Mouse (Mus musculus) adrenal gland, adult 8-10 months (tissue): ENCODE measurements around the gene Prpf8. TPM values are rescaled to one million over a fixed set of nuclear protein-coding genes. Genes with fewer than 3 reads are reported as not detected.

Experiments
- DNase-seq: peaks from one replicate; pipeline ENCODE4 v3.0.0; 2022
- total RNA-seq, 4 experiments: library from RNA; stranded (reverse); gene quantifications; 2 replicates each; pipeline ENCODE4 v1.2.4; 2022

The Prpf8 gene
- total RNA-seq, 4 experiments from 2014 or later: 155 to 170 (median 167) TPM

GRCm38 (mm10) chr11:75459751-75460102, 26.9 kb upstream of the Prpf8 start:
- no peak for DNase-seq

- peak; percentile 93 for DNase-seq
Measured at GRCm38 (mm10) chr11:75460103-75460843, 26.3 kb upstream of the Prpf8 start.

- DNase-seq: peak; percentile 100
Measured at GRCm38 (mm10) chr11:75460844-75461742, 25.5 kb upstream of the Prpf8 start, which contains the start of gene Tlcd2. Gene Tlcd2 (plus strand): TSS chr11:75461715.

- no peak for DNase-seq
Measured at GRCm38 (mm10) chr11:75461743-75462252, 24.8 kb upstream of the Prpf8 start.

- peak; percentile 93 for DNase-seq
Measured at GRCm38 (mm10) chr11:75462253-75462783, 24.3 kb upstream of the Prpf8 start.

GRCm38 (mm10) chr11:75462865-75463336, 23.7 kb upstream of the Prpf8 start:
- DNase-seq: peak; percentile 95

- DNase-seq: no peak
Measured at GRCm38 (mm10) chr11:75463624-75464023, 23.0 kb upstream of the Prpf8 start.

- DNase-seq: no peak
Measured at GRCm38 (mm10) chr11:75464417-75464816, 22.2 kb upstream of the Prpf8 start.

- no peak for DNase-seq
Measured at GRCm38 (mm10) chr11:75465051-75465450, 21.6 kb upstream of the Prpf8 start.

- DNase-seq: no peak
Measured at GRCm38 (mm10) chr11:75466731-75467505, 19.7 kb upstream of the Prpf8 start.

GRCm38 (mm10) chr11:75467512-75468215, 19.0 kb upstream of the Prpf8 start:
- DNase-seq: peak; percentile 74

GRCm38 (mm10) chr11:75468410-75468809, 18.2 kb upstream of the Prpf8 start:
- DNase-seq: no peak

GRCm38 (mm10) chr11:75469261-75469660, 17.4 kb upstream of the Prpf8 start:
- no peak for DNase-seq

GRCm38 (mm10) chr11:75470675-75471074, 15.9 kb upstream of the Prpf8 start:
- DNase-seq: no peak

GRCm38 (mm10) chr11:75472469-75473081, 14.0 kb upstream of the Prpf8 start:
- DNase-seq: no peak

GRCm38 (mm10) chr11:75473376-75473775, 13.2 kb upstream of the Prpf8 start:
- DNase-seq: no peak

- no peak for DNase-seq
Measured at GRCm38 (mm10) chr11:75486192-75486591, 424 bp upstream of the Prpf8 start.

GRCm38 (mm10) chr11:75487496-75487895, 880 bp downstream of the Prpf8 start:
- no peak for DNase-seq

- no peak for DNase-seq
Measured at GRCm38 (mm10) chr11:75494296-75495049, 7.9 kb downstream of the Prpf8 start.

GRCm38 (mm10) chr11:75498126-75498525, 11.5 kb downstream of the Prpf8 start:
- no peak for DNase-seq
